Mouse (Mus musculus) lung, postnatal 0 days (tissue): ENCODE data around the gene Pgbd5. TPM values are rescaled to one million over a fixed set of nuclear protein-coding genes. Genes with fewer than 3 reads are reported as not detected.

Source experiments
- ATAC-seq: fragments of 200-750 bp; cut with Nextera tagmentation; 2 replicates; pipeline ENCODE4 v1.8.0; 2017; ENCODE audit warnings: moderate library complexity
- DNase-seq: peaks from one replicate; pipeline ENCODE4 v3.0.0-alpha.2; 2016; ENCODE audit warnings: low spot score
- H3K27ac ChIP-seq: fragments of 300-500 bp; sonication (generic); 2 replicates; pipeline ENCODE4 v1.5.1; 2014; ENCODE audit warnings: antibody characterized with exemption, mild to moderate bottlenecking, low read length, mixed read lengths
- H3K27me3 ChIP-seq: fragments of 300-500 bp; sonication (generic); replicated peaks from 2 replicates; pipeline ENCODE4 v1.6.1; 2014; ENCODE audit warnings: low read length, mixed read lengths; ENCODE audit not compliant: insufficient read depth
- H3K36me3 ChIP-seq: fragments of 300-500 bp; sonication (generic); 2 replicates; pipeline ENCODE4 v1.6.1; 2014; ENCODE audit warnings: low read length, mixed read lengths; ENCODE audit not compliant: insufficient read depth
- H3K4me1 ChIP-seq: fragments of 300-500 bp; sonication (generic); 2 replicates; pipeline ENCODE4 v1.6.1; 2014; ENCODE audit warnings: antibody characterized with exemption, low read depth, low read length, mixed read lengths; ENCODE audit not compliant: insufficient read depth
- H3K4me2 ChIP-seq: fragments of 300-500 bp; sonication (generic); replicated peaks from 2 replicates; pipeline ENCODE4 v1.6.1; 2014; ENCODE audit warnings: low read depth, mild to moderate bottlenecking, low read length, moderate library complexity, mixed read lengths
- H3K4me3 ChIP-seq: fragments of 300-500 bp; sonication (generic); 2 replicates; pipeline ENCODE4 v1.5.1; 2014; ENCODE audit warnings: low read depth, low read length
- H3K9ac ChIP-seq: fragments of 300-500 bp; sonication (generic); replicated peaks from 2 replicates; pipeline ENCODE4 v1.6.1; 2014; ENCODE audit warnings: low read depth, mild to moderate bottlenecking
- H3K9me3 ChIP-seq: fragments of 300-500 bp; sonication (generic); 2 replicates; pipeline ENCODE4 v1.6.1; 2016; ENCODE audit warnings: low read length, mixed read lengths
- CTCF ChIP-seq: IDR thresholded peaks from 2 replicates; pipeline ENCODE4 v1.5.1; 2016; ENCODE audit warnings: antibody characterized with exemption, mild to moderate bottlenecking
- EP300 ChIP-seq: IDR thresholded peaks from 2 replicates; pipeline ENCODE4 v1.6.1; 2016; ENCODE audit warnings: antibody characterized with exemption, mild to moderate bottlenecking, control low read depth
- WGBS: fragments of 180-500 bp; shearing (Covaris S2); extraction: QIAGEN DNeasy Blood & Tissue Kit; methylation state at CpG from one replicate; pipeline ENCODE4 v1.1.7; 2014; 5-methylcytosine and 5-hydroxymethylcytosine counted together
- polyA plus RNA-seq: library from polyadenylated mRNA; unstranded; fragments of >200 nt; fragmentation: Nextera tagmentation; extraction: Ambion mirVana; gene quantifications from 2 replicates; pipeline ENCODE4 v1.2.1, GENCODE M21; 2015

Gene Pgbd5
- polyA plus RNA-seq, 1 experiment from 2014 or later = 5.6 TPM

- Histone ChIP-seq H3K9me3 (no peaks in the 10 kb centered on the region), H3K9ac (no peak overlapping the region), H3K4me2 (no peak overlapping the region), H3K4me3 (no peak overlapping the region), H3K27ac (no peak overlapping the region), H3K36me3 (no peaks in the 10 kb centered on the region), H3K4me1 (no peaks in the 10 kb centered on the region), H3K27me3 (no peaks in the 10 kb centered on the region)
- DNase-seq (peak; percentile 57), ATAC-seq (peak; percentile 30)
- 35% methylated on average over 3 of the region's 3 CpGs for WGBS
- no peak for TF ChIP-seq EP300
- no peak for TF ChIP-seq CTCF
Observed at GRCm38 (mm10) chr8:124455359-124455758, 15.9 kb upstream of the Pgbd5 start.

GRCm38 (mm10) chr8:124450192-124450895 lies 10.9 kb upstream of the Pgbd5 start:
- TF ChIP-seq EP300 (no peak), CTCF (peak; percentile 30)
- H3K9me3 ChIP-seq = no peaks in the 10 kb centered on the region
- H3K4me2 ChIP-seq = no peak overlapping the region
- no peak for DNase-seq
- ATAC-seq = no peak
- no peaks in the 10 kb centered on the region for H3K27me3 ChIP-seq
- no peaks in the 10 kb centered on the region for H3K36me3 ChIP-seq
- H3K4me3 ChIP-seq = no peak overlapping the region
- H3K27ac ChIP-seq = no peak overlapping the region
- no peak overlapping the region for H3K9ac ChIP-seq
- WGBS = 67% methylated on average over 8 of the region's 8 CpGs
- no peaks in the 10 kb centered on the region for H3K4me1 ChIP-seq

- Histone ChIP-seq H3K4me3 (no peak overlapping the region), H3K36me3 (no peaks in the 10 kb centered on the region), H3K9me3 (no peaks in the 10 kb centered on the region), H3K27ac (peak overlapping the region; percentile 66; the same call in 1 of the 2 replicates), H3K27me3 (no peaks in the 10 kb centered on the region), H3K4me1 (no peaks in the 10 kb centered on the region), H3K9ac (no peak overlapping the region), H3K4me2 (no peak overlapping the region)
- DNase-seq (peak; percentile 90), ATAC-seq (peak; percentile 95)
- TF ChIP-seq EP300 (peak; percentile 72), CTCF (no peak)
- WGBS = 42% methylated on average over 10 of the region's 10 CpGs
Observed at GRCm38 (mm10) chr8:124448962-124449670, 9.7 kb upstream of the Pgbd5 start.

GRCm38 (mm10) chr8:124436741-124437140 lies 2.7 kb downstream of the Pgbd5 start:
- Histone ChIP-seq H3K9ac (no peak overlapping the region), H3K36me3 (no peaks in the 10 kb centered on the region), H3K4me1 (0 out of 2 replicates have a peak, but pooled peaks cover 4% of the 10 kb centered on the region), H3K27me3 (peaks cover 16% of the 10 kb centered on the region), H3K9me3 (no peaks in the 10 kb centered on the region), H3K27ac (no peak overlapping the region), H3K4me2 (no peak overlapping the region), H3K4me3 (no peak overlapping the region)
- TF ChIP-seq EP300 (no peak), CTCF (no peak)
- 23% methylated on average over 4 of the region's 4 CpGs for WGBS
- ATAC-seq (no peak), DNase-seq (no peak)

GRCm38 (mm10) chr8:124435707-124436243 lies 3.7 kb downstream of the Pgbd5 start:
- H3K4me2 ChIP-seq = no peak overlapping the region
- peaks cover 16% of the 10 kb centered on the region for H3K27me3 ChIP-seq
- no peaks in the 10 kb centered on the region for H3K36me3 ChIP-seq
- H3K9me3 ChIP-seq = no peaks in the 10 kb centered on the region
- H3K4me1 ChIP-seq = 0 out of 2 replicates have a peak, but pooled peaks cover 4% of the 10 kb centered on the region
- no peak overlapping the region for H3K27ac ChIP-seq
- no peak overlapping the region for H3K4me3 ChIP-seq
- ATAC-seq (no peak), DNase-seq (no peak)
- TF ChIP-seq EP300 = no peak
- TF ChIP-seq CTCF = no peak
- H3K9ac ChIP-seq = no peak overlapping the region
- WGBS = 43% methylated on average over 10 of the region's 10 CpGs

- H3K4me3 ChIP-seq = no peak overlapping the region
- H3K36me3 ChIP-seq = no peaks in the 10 kb centered on the region
- H3K27me3 ChIP-seq = peaks cover 16% of the 10 kb centered on the region
- no peak overlapping the region for H3K9ac ChIP-seq
- no peaks in the 10 kb centered on the region for H3K9me3 ChIP-seq
- no peak overlapping the region for H3K27ac ChIP-seq
- WGBS = 43% methylated on average over 4 of the region's 4 CpGs
- H3K4me1 ChIP-seq = 0 out of 2 replicates have a peak, but pooled peaks cover 4% of the 10 kb centered on the region
- no peak overlapping the region for H3K4me2 ChIP-seq
- DNase-seq (no peak), ATAC-seq (no peak)
- TF ChIP-seq CTCF (no peak), EP300 (no peak)
Observed at GRCm38 (mm10) chr8:124435170-124435569, 4.3 kb downstream of the Pgbd5 start.
